Mouse (Mus musculus) kidney, adult 2 months (tissue): ENCODE results near the gene Arhgap32.

Source experiments
- CTCF ChIP-seq: fragments of 200-500 bp; conservative IDR thresholded peaks from 2 replicates; pipeline ENCODE4 v1.5.1; 2011; ENCODE audit warnings: low read depth, mild to moderate bottlenecking, control low read depth, low read length, moderate library complexity, mixed read lengths; ENCODE audit not compliant: insufficient read depth, insufficient read length
- POLR2A ChIP-seq: fragments of 200-500 bp; IDR thresholded peaks from one replicate; pipeline ENCODE4 v1.6.1; 2011; ENCODE audit warnings: low read depth, low read length, control low read depth

- TF ChIP-seq CTCF (no peak), POLR2A (no peak)
These were observed 141.4 kb downstream of the Arhgap32 start for GRCm38 (mm10) chr9:32257365-32257764.
